Mouse (Mus musculus): Measurements from ENCODE around the gene Isg15. TPM values are rescaled to one million over a fixed set of nuclear protein-coding genes. Genes with fewer than 3 reads are reported as not detected.

Gene Isg15
- polyA plus RNA-seq (2014; fragmentation: Nextera tagmentation; extraction: Ambion mirVana), result 0.58 and 0.91 TPM in 2 replicates

GRCm38 (mm10) chr4:156200623-156201475 lies at the start of gene Isg15:
TSS of gene Isg15 (minus strand) at chr4:156200818.
- Histone ChIP-seq H3K36me3 (ENCODE audit: control insufficient read depth, insufficient read depth, low read length) (no peaks in the 10 kb centered on the region), H3K4me3 (ENCODE audit: low read depth, low read length) (no peak within 1 kb of the TSS), H3K27ac (ENCODE audit: low read depth) (no peak within 1 kb of the TSS), H3K9ac (ENCODE audit: low read length) (no peak within 1 kb of the TSS), H3K4me2 (ENCODE audit: low read length) (peak within 1 kb of the TSS; percentile 11; the same call in 1 of the 2 replicates), H3K27me3 (replicated peaks; ENCODE audit: control insufficient read depth, insufficient read depth, low read length) (peaks cover 33% of the 10 kb centered on the region), H3K9me3 (ENCODE audit: control insufficient read depth, low read length) (no peaks in the 10 kb centered on the region), H3K4me1 (replicated peaks; ENCODE audit: control insufficient read depth, insufficient read depth, low read length) (peaks cover 14% of the 10 kb centered on the region)
- DNase-seq (ENCODE audit: low spot score) (no peak), ATAC-seq (replicated peaks; ENCODE audit: low FRiP score, low TSS enrichment, low read depth) (no peak)
- 56% methylated on average over 10 of the region's 10 CpGs for WGBS

GRCm38 (mm10) chr4:156249567-156249966 lies 48.9 kb upstream of the Isg15 start:
- Histone ChIP-seq H3K27me3 (replicated peaks; ENCODE audit: control insufficient read depth, insufficient read depth, low read length) (peaks cover 22% of the 10 kb centered on the region), H3K36me3 (ENCODE audit: control insufficient read depth, insufficient read depth, low read length) (peaks cover 50% of the 10 kb centered on the region), H3K4me1 (replicated peaks; ENCODE audit: control insufficient read depth, insufficient read depth, low read length) (0 out of 2 replicates have a peak, but pooled peaks cover 2% of the 10 kb centered on the region), H3K4me3 (ENCODE audit: low read depth, low read length) (no peak overlapping the region), H3K27ac (ENCODE audit: low read depth) (no peak overlapping the region), H3K9ac (ENCODE audit: low read length) (no peak overlapping the region), H3K4me2 (ENCODE audit: low read length) (no peak overlapping the region), H3K9me3 (ENCODE audit: control insufficient read depth, low read length) (no peaks in the 10 kb centered on the region)
- ATAC-seq (replicated peaks; ENCODE audit: low FRiP score, low TSS enrichment, low read depth), result 0 out of 2 replicates have a peak, but pooled peaks have one; percentile 3
- WGBS, result 52% methylated on average over 11 of the region's 11 CpGs
- no peak for DNase-seq (ENCODE audit: low spot score)

- no peaks in the 10 kb centered on the region for H3K27me3 ChIP-seq (replicated peaks; ENCODE audit: control insufficient read depth, insufficient read depth, low read length)
- H3K4me1 ChIP-seq (replicated peaks; ENCODE audit: control insufficient read depth, insufficient read depth, low read length), result 0 out of 2 replicates have a peak, but pooled peaks cover 3% of the 10 kb centered on the region
- peak overlapping the region; percentile 77 for H3K9ac ChIP-seq (ENCODE audit: low read length)
- peak overlapping the region; percentile 95; the same call in 1 of the 2 replicates for H3K27ac ChIP-seq (ENCODE audit: low read depth)
- WGBS, result 26% methylated on average over 55 of the region's 60 CpGs
- H3K36me3 ChIP-seq (ENCODE audit: control insufficient read depth, insufficient read depth, low read length), result peaks cover 64% of the 10 kb centered on the region
- no peaks in the 10 kb centered on the region for H3K9me3 ChIP-seq (ENCODE audit: control insufficient read depth, low read length)
- H3K4me2 ChIP-seq (ENCODE audit: low read length), result peak overlapping the region; percentile 60
- peak overlapping the region; percentile 91 for H3K4me3 ChIP-seq (ENCODE audit: low read depth, low read length)
- peak; percentile 73 for DNase-seq (ENCODE audit: low spot score)
- ATAC-seq (replicated peaks; ENCODE audit: low FRiP score, low TSS enrichment, low read depth), result no peak
These were observed 36.2 kb upstream of the Isg15 start for GRCm38 (mm10) chr4:156236651-156237447.

GRCm38 (mm10) chr4:156235808-156236533 lies 35.4 kb upstream of the Isg15 start, which contains the start of gene Noc2l:
TSS of gene Noc2l (plus strand) at chr4:156236010.
- peak; percentile 94 for DNase-seq (ENCODE audit: low spot score)
- peak; percentile 86 for ATAC-seq (replicated peaks; ENCODE audit: low FRiP score, low TSS enrichment, low read depth)
- peak within 1 kb of the TSS; percentile 95 for H3K27ac ChIP-seq (ENCODE audit: low read depth)
- peak within 1 kb of the TSS; percentile 91 for H3K4me3 ChIP-seq (ENCODE audit: low read depth, low read length)
- peak within 1 kb of the TSS; percentile 77 for H3K9ac ChIP-seq (ENCODE audit: low read length)
- WGBS, result under 1% methylated on average over 88 of the region's 90 CpGs
- H3K4me2 ChIP-seq (ENCODE audit: low read length), result peak within 1 kb of the TSS; percentile 60
- no peaks in the 10 kb centered on the region for H3K9me3 ChIP-seq (ENCODE audit: control insufficient read depth, low read length)
- H3K27me3 ChIP-seq (replicated peaks; ENCODE audit: control insufficient read depth, insufficient read depth, low read length), result no peaks in the 10 kb centered on the region
- H3K4me1 ChIP-seq (replicated peaks; ENCODE audit: control insufficient read depth, insufficient read depth, low read length), result 0 out of 2 replicates have a peak, but pooled peaks cover 3% of the 10 kb centered on the region
- peaks cover 63% of the 10 kb centered on the region for H3K36me3 ChIP-seq (ENCODE audit: control insufficient read depth, insufficient read depth, low read length)

- Histone ChIP-seq H3K4me3 (ENCODE audit: low read depth, low read length) (peak overlapping the region; percentile 91), H3K9me3 (ENCODE audit: control insufficient read depth, low read length) (no peaks in the 10 kb centered on the region), H3K9ac (ENCODE audit: low read length) (peak overlapping the region; percentile 77), H3K36me3 (ENCODE audit: control insufficient read depth, insufficient read depth, low read length) (peaks cover 61% of the 10 kb centered on the region), H3K4me2 (ENCODE audit: low read length) (peak overlapping the region; percentile 60), H3K4me1 (replicated peaks; ENCODE audit: control insufficient read depth, insufficient read depth, low read length) (0 out of 2 replicates have a peak, but pooled peaks cover 3% of the 10 kb centered on the region), H3K27ac (ENCODE audit: low read depth) (peak overlapping the region; percentile 95), H3K27me3 (replicated peaks; ENCODE audit: control insufficient read depth, insufficient read depth, low read length) (no peaks in the 10 kb centered on the region)
- ATAC-seq (replicated peaks; ENCODE audit: low FRiP score, low TSS enrichment, low read depth) (peak; percentile 16; the same call in 1 of the 2 replicates), DNase-seq (ENCODE audit: low spot score) (no peak)
- under 1% methylated on average over 15 of the region's 15 CpGs for WGBS
These were observed 34.7 kb upstream of the Isg15 start for GRCm38 (mm10) chr4:156235360-156235770.

- H3K9ac ChIP-seq (ENCODE audit: low read length), result peak within 1 kb of the TSS; percentile 77
- H3K4me3 ChIP-seq (ENCODE audit: low read depth, low read length), result peak within 1 kb of the TSS; percentile 91
- H3K27me3 ChIP-seq (replicated peaks; ENCODE audit: control insufficient read depth, insufficient read depth, low read length), result no peaks in the 10 kb centered on the region
- H3K27ac ChIP-seq (ENCODE audit: low read depth), result peak within 1 kb of the TSS; percentile 95
- H3K36me3 ChIP-seq (ENCODE audit: control insufficient read depth, insufficient read depth, low read length), result peaks cover 61% of the 10 kb centered on the region
- no peaks in the 10 kb centered on the region for H3K9me3 ChIP-seq (ENCODE audit: control insufficient read depth, low read length)
- 0 out of 2 replicates have a peak, but pooled peaks cover 3% of the 10 kb centered on the region for H3K4me1 ChIP-seq (replicated peaks; ENCODE audit: control insufficient read depth, insufficient read depth, low read length)
- DNase-seq (ENCODE audit: low spot score) (peak; percentile 86), ATAC-seq (replicated peaks; ENCODE audit: low FRiP score, low TSS enrichment, low read depth) (peak; percentile 28)
- peak within 1 kb of the TSS; percentile 60 for H3K4me2 ChIP-seq (ENCODE audit: low read length)
- under 1% methylated on average over 41 of the region's 48 CpGs for WGBS
These were observed 34.1 kb upstream of the Isg15 start, which contains the start of gene Plekhn1 for GRCm38 (mm10) chr4:156234701-156235213. TSS of gene Plekhn1 (minus strand) at chr4:156234857.

GRCm38 (mm10) chr4:156234021-156234501 lies 33.4 kb upstream of the Isg15 start:
- Histone ChIP-seq H3K9ac (ENCODE audit: low read length) (peak overlapping the region; percentile 44), H3K4me2 (ENCODE audit: low read length) (peak overlapping the region; percentile 60), H3K9me3 (ENCODE audit: control insufficient read depth, low read length) (no peaks in the 10 kb centered on the region), H3K4me3 (ENCODE audit: low read depth, low read length) (peak overlapping the region; percentile 91), H3K36me3 (ENCODE audit: control insufficient read depth, insufficient read depth, low read length) (peaks cover 61% of the 10 kb centered on the region), H3K4me1 (replicated peaks; ENCODE audit: control insufficient read depth, insufficient read depth, low read length) (0 out of 2 replicates have a peak, but pooled peaks cover 3% of the 10 kb centered on the region), H3K27me3 (replicated peaks; ENCODE audit: control insufficient read depth, insufficient read depth, low read length) (no peaks in the 10 kb centered on the region), H3K27ac (ENCODE audit: low read depth) (no peak overlapping the region)
- DNase-seq (ENCODE audit: low spot score) (peak; percentile 73), ATAC-seq (replicated peaks; ENCODE audit: low FRiP score, low TSS enrichment, low read depth) (no peak)
- WGBS, result 4% methylated on average over 17 of the region's 17 CpGs

All from intestine, embryonic 14.5 days (tissue).